In genomic region chr8:84197141-84197921, GRCm38 (mm10) we compare ENCODE assay signal across 8 mouse cellular contexts. TPM values are rescaled to one million over a fixed set of nuclear protein-coding genes. Genes with fewer than 3 reads are reported as not detected.
DNase-seq lines count a peak whose midpoint lies in the region; ATAC-seq and TF ChIP-seq lines count a peak whose summit lies in the region.

No protein-coding gene starts in this region.

- no peaks in the 10 kb centered on the region for H3K27me3 ChIP-seq in hindbrain, postnatal 0 days (ENCODE audit: insufficient read depth, low read length)

- H3K9ac ChIP-seq in hindbrain, postnatal 0 days (replicated peaks; ENCODE audit: low read length), result peak overlapping the region; percentile 35; the same call in 1 of the 2 replicates

- H3K4me1 ChIP-seq in hindbrain, postnatal 0 days (ENCODE audit: insufficient read depth, low read length), result peaks cover 25% of the 10 kb centered on the region

- TF ChIP-seq CTCF in hindbrain, postnatal 0 days (IDR thresholded peaks at IDR 0.05; ENCODE audit: low read depth), result no peak

- peak; percentile 97 for DNase-seq in Muller cell, postnatal 12 days (ENCODE audit: inconsistent ontology term)
- DNase-seq in c-Kit-positive CD71-negative TER-119-negative erythroid progenitor cells, embryonic 14.5 days (ENCODE audit: low read depth), result peak; percentile 90
- peak; percentile 80 for DNase-seq in gastrocnemius, postnatal 10 days
- peak; percentile 93 for DNase-seq in hindbrain, postnatal 0 days (ENCODE audit: low spot score)
- DNase-seq in left cerebral cortex, postnatal 36 days (ENCODE audit: low spot score in 2 of 2), result peak; percentile 68 to 73
- DNase-seq in right cerebral cortex, postnatal 14 days, result peak; percentile 79
- no peak for DNase-seq in c-Kit-positive CD71-positive TER-119-positive erythroid progenitor cells, embryonic 14.5 days (ENCODE audit: low spot score)

- intact Hi-C loops in left cerebral cortex, postnatal 36 days (cut with DNase I), result no loop called here

- peak; percentile 62 for ATAC-seq in hindbrain, postnatal 0 days
- 0 out of 2 replicates have a peak, but pooled peaks have one; percentile 18 for ATAC-seq in megakaryocyte-erythroid progenitor cell, adult 5-6 weeks (replicated peaks; ENCODE audit: low FRiP score, low TSS enrichment, poor library complexity, severe bottlenecking)

- H3K4me2 ChIP-seq in hindbrain, postnatal 0 days (ENCODE audit: low read depth, low read length), result peak overlapping the region; percentile 73

- WGBS in hindbrain, postnatal 0 days, result 4% methylated on average over 43 of the region's 43 CpGs

- H3K4me3 ChIP-seq in hindbrain, postnatal 0 days (ENCODE audit: low read length), result peak overlapping the region; percentile 52

- peak overlapping the region; percentile 83 for H3K27ac ChIP-seq in hindbrain, postnatal 0 days

- H3K9me3 ChIP-seq in hindbrain, postnatal 0 days (ENCODE audit: low read length), result no peaks in the 10 kb centered on the region

- H3K36me3 ChIP-seq in hindbrain, postnatal 0 days (ENCODE audit: insufficient read depth, low read length), result no peaks in the 10 kb centered on the region

RNA-seq across cellular contexts. Expression of gene Nanos3, which starts 12.3 kb away (rescaled TPM):
- 1 to 10 TPM; 1.4 to 2.4 TPM for total RNA-seq in gastrocnemius, postnatal 10 days (2021)
- total RNA-seq in hindbrain, postnatal 0 days (2014; rRNA removed), result 2.3 and 3.2 TPM in 2 replicates
- polyA plus RNA-seq in hindbrain, postnatal 0 days (2015; fragmentation: Nextera tagmentation; extraction: Ambion mirVana), result 11.5 and 15.5 TPM in 2 replicates
- total RNA-seq in left cerebral cortex, postnatal 36 days (2021), result 1 to 10 TPM; 3.7 to 3.9 TPM
- total RNA-seq in megakaryocyte-erythroid progenitor cell, adult 5-6 weeks (2014; fragmentation: Nextera tagmentation), result 2.9 and 5.0 TPM in 2 replicates
- not detected in 2 replicates for total RNA-seq in megakaryocyte-erythroid progenitor cell, adult 5-6 weeks (2017)

RNA-seq across cellular contexts. Expression of gene Zswim4, which starts 39.5 kb away (rescaled TPM):
- total RNA-seq in gastrocnemius, postnatal 10 days (2021), result 1 to 10 TPM; 7.9 to 8.5 TPM
- 44.1 and 50.6 TPM in 2 replicates for total RNA-seq in hindbrain, postnatal 0 days (2014; rRNA removed)
- polyA plus RNA-seq in hindbrain, postnatal 0 days (2015; fragmentation: Nextera tagmentation; extraction: Ambion mirVana), result 11.0 and 11.3 TPM in 2 replicates
- total RNA-seq in left cerebral cortex, postnatal 36 days (2021), result 10 to 100 TPM; 12.5 to 16.9 TPM
- total RNA-seq in megakaryocyte-erythroid progenitor cell, adult 5-6 weeks (2014; fragmentation: Nextera tagmentation), result 2.8 and 4.8 TPM in 2 replicates
- 3.3 and 3.7 TPM in 2 replicates for total RNA-seq in megakaryocyte-erythroid progenitor cell, adult 5-6 weeks (2017)

RNA-seq across cellular contexts. Expression of gene 4930432K21Rik, which starts 49.5 kb away (rescaled TPM):
- total RNA-seq in gastrocnemius, postnatal 10 days (2021), result under 1 TPM; 0.32 to 0.54 TPM
- 3.3 and 5.9 TPM in 2 replicates for total RNA-seq in hindbrain, postnatal 0 days (2014; rRNA removed)
- polyA plus RNA-seq in hindbrain, postnatal 0 days (2015; fragmentation: Nextera tagmentation; extraction: Ambion mirVana), result 2.7 and 3.0 TPM in 2 replicates
- total RNA-seq in left cerebral cortex, postnatal 36 days (2021), result 1 to 10 TPM; 1.7 to 2.1 TPM
- total RNA-seq in megakaryocyte-erythroid progenitor cell, adult 5-6 weeks (2014; fragmentation: Nextera tagmentation), result 0.49 and 0.50 TPM in 2 replicates
- total RNA-seq in megakaryocyte-erythroid progenitor cell, adult 5-6 weeks (2017), result 1.1 and 1.7 TPM in 2 replicates

RNA-seq across cellular contexts. Expression of gene Cc2d1a, which starts 49.6 kb away (rescaled TPM):
- total RNA-seq in gastrocnemius, postnatal 10 days (2021), result 10 to 100 TPM; 12.5 to 13.9 TPM
- total RNA-seq in hindbrain, postnatal 0 days (2014; rRNA removed), result 66.2 and 75.1 TPM in 2 replicates
- polyA plus RNA-seq in hindbrain, postnatal 0 days (2015; fragmentation: Nextera tagmentation; extraction: Ambion mirVana), result 47.1 and 49.6 TPM in 2 replicates
- 10 to 100 TPM; 51.1 to 53.6 TPM for total RNA-seq in left cerebral cortex, postnatal 36 days (2021)
- total RNA-seq in megakaryocyte-erythroid progenitor cell, adult 5-6 weeks (2014; fragmentation: Nextera tagmentation), result 8.6 and 10.7 TPM in 2 replicates
- total RNA-seq in megakaryocyte-erythroid progenitor cell, adult 5-6 weeks (2017), result 3.2 and 6.9 TPM in 2 replicates

RNA-seq across cellular contexts. Expression of gene D8Ertd738e, which starts 52.2 kb away (rescaled TPM):
- 100 to 1,000 TPM; 180 to 184 TPM for total RNA-seq in gastrocnemius, postnatal 10 days (2021)
- total RNA-seq in hindbrain, postnatal 0 days (2014; rRNA removed), result 69.4 and 79.5 TPM in 2 replicates
- 318 and 325 TPM in 2 replicates for polyA plus RNA-seq in hindbrain, postnatal 0 days (2015; fragmentation: Nextera tagmentation; extraction: Ambion mirVana)
- 100 to 1,000 TPM; 113 to 146 TPM for total RNA-seq in left cerebral cortex, postnatal 36 days (2021)
- total RNA-seq in megakaryocyte-erythroid progenitor cell, adult 5-6 weeks (2014; fragmentation: Nextera tagmentation), result 122 and 195 TPM in 2 replicates
- 63.7 and 94.8 TPM in 2 replicates for total RNA-seq in megakaryocyte-erythroid progenitor cell, adult 5-6 weeks (2017)
